Mouse (Mus musculus) lung, embryonic 14.5 days (tissue): Measurements from ENCODE around the gene D430041D05Rik. TPM values are rescaled to one million over a fixed set of nuclear protein-coding genes. Genes with fewer than 3 reads are reported as not detected.

ENCODE experiments used
- ATAC-seq: fragments of 200-750 bp; cut with Nextera tagmentation; 2 replicates; pipeline ENCODE4 v1.8.0; 2017; ENCODE audit warnings: mild to moderate bottlenecking, moderate TSS enrichment, moderate library complexity; ENCODE audit not compliant: insufficient read depth
- DNase-seq: peaks from one replicate; pipeline ENCODE4 v3.0.0-alpha.2; 2015
- H3K27ac ChIP-seq: fragments of 300-500 bp; sonication (generic); 2 replicates; pipeline ENCODE4 v1.5.1; 2014; ENCODE audit warnings: low read depth, mild to moderate bottlenecking, moderate library complexity
- H3K27me3 ChIP-seq: fragments of 300-500 bp; sonication (generic); 2 replicates; pipeline ENCODE4 v1.6.1; 2014; ENCODE audit warnings: low read length, control low read depth; ENCODE audit not compliant: insufficient read depth
- H3K36me3 ChIP-seq: fragments of 300-500 bp; sonication (generic); 2 replicates; pipeline ENCODE4 v1.6.1; 2014; ENCODE audit warnings: control low read depth; ENCODE audit not compliant: insufficient read depth
- H3K4me1 ChIP-seq: fragments of 300-500 bp; sonication (generic); 2 replicates; pipeline ENCODE4 v1.6.1; 2014; ENCODE audit warnings: antibody characterized with exemption, control low read depth; ENCODE audit not compliant: insufficient read depth
- H3K4me2 ChIP-seq: fragments of 300-500 bp; sonication (generic); 2 replicates; pipeline ENCODE4 v1.6.1; 2014; ENCODE audit warnings: mild to moderate bottlenecking
- H3K4me3 ChIP-seq: fragments of 300-500 bp; sonication (generic); 2 replicates; pipeline ENCODE4 v1.5.1; 2014; ENCODE audit warnings: low read depth, low read length
- H3K9ac ChIP-seq: fragments of 300-500 bp; sonication (generic); 2 replicates; pipeline ENCODE4 v1.6.1; 2014
- H3K9me3 ChIP-seq: fragments of 300-500 bp; sonication (generic); 2 replicates; pipeline ENCODE4 v1.6.1; 2016; ENCODE audit warnings: low read depth, low read length, control low read depth
- CTCF ChIP-seq: IDR thresholded peaks from 2 replicates; pipeline ENCODE4 v1.5.1; 2016; ENCODE audit warnings: antibody characterized with exemption, low read depth
- WGBS: fragments of 180-500 bp; shearing (Covaris S2); extraction: QIAGEN DNeasy Blood & Tissue Kit; methylation state at CpG from one replicate; pipeline ENCODE4 v1.1.7; 2014; 5-methylcytosine and 5-hydroxymethylcytosine counted together
- polyA plus RNA-seq: library from polyadenylated mRNA; unstranded; fragments of >200 nt; fragmentation: Nextera tagmentation; extraction: Ambion mirVana; gene quantifications from 2 replicates; pipeline ENCODE4 v1.2.1, GENCODE M21; 2014

D430041D05Rik gene
- polyA plus RNA-seq, 1 experiment from 2014 or later = 1.3 TPM

DNA sequence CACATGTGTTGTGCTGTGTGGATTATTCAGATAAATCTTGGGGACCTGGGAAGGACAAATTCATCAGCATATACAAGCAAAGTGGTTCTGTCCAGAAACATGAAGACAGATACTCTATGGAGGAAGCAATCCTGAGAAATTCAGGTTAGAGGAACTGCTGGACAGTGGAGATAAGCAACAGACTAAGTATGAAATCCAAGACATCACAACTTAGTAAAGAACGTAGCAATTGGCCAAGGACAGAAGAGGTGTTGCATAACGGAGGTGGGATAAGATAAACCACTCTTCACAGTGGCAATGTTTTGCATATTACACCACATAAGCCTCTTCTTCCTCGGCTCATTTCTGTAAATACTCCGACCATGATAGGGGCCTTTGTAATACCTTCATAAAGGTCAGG, 10.0 kb upstream of the D430041D05Rik start:
- Histone ChIP-seq H3K27me3 (no peaks in the 10 kb centered on the region), H3K9ac (no peak overlapping the region), H3K27ac (no peak overlapping the region), H3K4me1 (no peaks in the 10 kb centered on the region), H3K4me3 (no peak overlapping the region), H3K4me2 (no peak overlapping the region), H3K36me3 (no peaks in the 10 kb centered on the region), H3K9me3 (no peaks in the 10 kb centered on the region)
- ATAC-seq (no peak), DNase-seq (no peak)
- WGBS = 58% methylated on average over 4 of the region's 4 CpGs
- TF ChIP-seq CTCF = no peak

DNA sequence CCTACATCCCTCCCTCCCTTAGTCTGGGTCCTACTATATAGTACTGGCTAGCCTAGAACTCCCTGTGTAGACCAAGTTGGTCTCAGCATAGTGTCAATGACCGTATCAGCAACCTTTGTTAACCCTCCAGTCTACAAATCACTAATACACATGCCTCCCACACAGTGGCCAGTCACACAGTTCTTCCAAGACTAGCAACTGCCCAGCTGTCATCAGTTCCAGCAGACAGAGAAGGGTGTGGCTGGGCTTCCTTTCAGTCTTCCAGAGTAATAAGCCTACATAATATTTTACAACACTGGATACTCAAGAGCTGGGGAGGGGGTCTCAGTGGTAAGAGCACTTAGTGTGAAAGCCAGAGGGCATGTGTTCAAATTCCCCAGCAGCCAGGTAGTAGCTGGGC, 9.2 kb upstream of the D430041D05Rik start:
- DNase-seq (no peak), ATAC-seq (no peak)
- Histone ChIP-seq H3K4me1 (no peaks in the 10 kb centered on the region), H3K36me3 (no peaks in the 10 kb centered on the region), H3K9me3 (no peaks in the 10 kb centered on the region), H3K4me3 (no peak overlapping the region), H3K27ac (no peak overlapping the region), H3K9ac (no peak overlapping the region), H3K4me2 (no peak overlapping the region), H3K27me3 (no peaks in the 10 kb centered on the region)
- no peak for TF ChIP-seq CTCF
- 79% methylated on average over 1 of the region's 1 CpGs for WGBS

DNA sequence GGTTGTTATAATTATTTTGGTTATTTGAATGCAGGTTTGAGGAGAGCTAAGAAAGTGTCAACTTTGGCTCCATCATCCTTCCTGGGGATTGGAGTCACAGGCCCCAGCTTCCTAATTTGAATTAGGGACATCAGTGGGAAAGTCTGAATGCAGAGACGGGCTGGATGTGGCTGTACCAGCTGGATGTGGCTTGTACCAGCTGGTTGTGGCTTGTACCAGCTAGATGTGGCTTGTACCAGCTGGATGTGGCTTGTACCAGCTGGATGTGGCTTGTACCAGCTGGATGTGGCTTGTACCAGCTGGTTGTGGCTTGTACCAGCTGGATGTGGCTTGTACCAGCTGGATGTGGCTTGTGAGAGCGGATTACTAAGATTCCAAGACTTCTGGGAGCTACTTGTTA, 8.6 kb upstream of the D430041D05Rik start:
- no peak overlapping the region for H3K9ac ChIP-seq
- H3K4me1 ChIP-seq = no peaks in the 10 kb centered on the region
- H3K36me3 ChIP-seq = no peaks in the 10 kb centered on the region
- no peak overlapping the region for H3K27ac ChIP-seq
- H3K9me3 ChIP-seq = no peaks in the 10 kb centered on the region
- no peak overlapping the region for H3K4me3 ChIP-seq
- no peaks in the 10 kb centered on the region for H3K27me3 ChIP-seq
- DNase-seq = no peak
- 76% methylated on average over 2 of the region's 2 CpGs for WGBS
- H3K4me2 ChIP-seq = no peak overlapping the region
- no peak for ATAC-seq
- TF ChIP-seq CTCF = no peak

DNA sequence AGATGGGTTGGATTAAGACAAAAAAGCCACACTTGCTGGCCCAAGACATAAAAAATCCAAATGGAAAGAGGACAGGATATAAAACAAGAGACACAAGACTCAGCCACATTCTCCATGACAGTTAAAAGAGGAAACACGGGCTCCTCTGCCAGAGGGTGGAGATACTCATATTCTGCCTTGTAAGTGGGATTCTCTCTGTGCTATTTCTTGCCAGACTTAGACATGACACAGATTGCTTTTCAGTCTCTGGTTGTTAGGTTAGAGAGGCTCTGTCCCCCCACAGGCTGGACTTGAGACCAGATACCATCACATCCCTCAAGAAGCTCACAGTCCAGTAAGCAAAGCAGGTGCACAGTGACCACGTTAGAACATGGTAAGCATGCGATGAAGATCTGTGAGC, 2.2 kb upstream of the D430041D05Rik start:
- H3K4me1 ChIP-seq = no peaks in the 10 kb centered on the region
- DNase-seq (no peak), ATAC-seq (no peak)
- H3K9me3 ChIP-seq = no peaks in the 10 kb centered on the region
- H3K36me3 ChIP-seq = no peaks in the 10 kb centered on the region
- peaks cover 39% of the 10 kb centered on the region for H3K27me3 ChIP-seq
- WGBS = 78% methylated on average over 3 of the region's 3 CpGs
- H3K4me3 ChIP-seq = no peak overlapping the region
- H3K27ac ChIP-seq = no peak overlapping the region
- H3K9ac ChIP-seq = no peak overlapping the region
- TF ChIP-seq CTCF = no peak
- H3K4me2 ChIP-seq = no peak overlapping the region

DNA sequence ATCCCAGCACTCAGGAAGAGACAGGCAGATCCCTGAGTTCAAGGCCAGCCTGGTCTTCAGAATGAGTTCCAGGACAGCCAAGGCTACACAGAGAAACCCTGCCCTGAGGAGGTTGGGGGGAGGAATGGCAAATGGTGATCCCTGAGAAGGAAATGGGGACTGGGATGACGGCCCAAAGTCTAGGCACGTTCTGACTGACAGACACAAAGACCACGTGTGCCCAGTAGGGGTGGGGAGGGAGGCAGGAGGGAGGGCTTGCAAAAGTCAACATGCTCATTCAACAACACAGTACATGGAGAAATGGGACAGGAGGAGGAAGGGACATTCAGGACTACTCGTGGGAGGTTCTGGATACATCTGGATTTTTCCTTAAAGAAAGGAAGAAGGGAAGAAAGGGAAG, 1.7 kb upstream of the D430041D05Rik start:
- no peak for TF ChIP-seq CTCF
- ATAC-seq = no peak
- no peak overlapping the region for H3K9ac ChIP-seq
- H3K36me3 ChIP-seq = no peaks in the 10 kb centered on the region
- no peak for DNase-seq
- H3K27me3 ChIP-seq = peaks cover 39% of the 10 kb centered on the region
- WGBS = 22% methylated on average over 4 of the region's 4 CpGs
- H3K4me1 ChIP-seq = no peaks in the 10 kb centered on the region
- H3K4me2 ChIP-seq = no peak overlapping the region
- no peak overlapping the region for H3K27ac ChIP-seq
- no peak overlapping the region for H3K4me3 ChIP-seq
- H3K9me3 ChIP-seq = no peaks in the 10 kb centered on the region

DNA sequence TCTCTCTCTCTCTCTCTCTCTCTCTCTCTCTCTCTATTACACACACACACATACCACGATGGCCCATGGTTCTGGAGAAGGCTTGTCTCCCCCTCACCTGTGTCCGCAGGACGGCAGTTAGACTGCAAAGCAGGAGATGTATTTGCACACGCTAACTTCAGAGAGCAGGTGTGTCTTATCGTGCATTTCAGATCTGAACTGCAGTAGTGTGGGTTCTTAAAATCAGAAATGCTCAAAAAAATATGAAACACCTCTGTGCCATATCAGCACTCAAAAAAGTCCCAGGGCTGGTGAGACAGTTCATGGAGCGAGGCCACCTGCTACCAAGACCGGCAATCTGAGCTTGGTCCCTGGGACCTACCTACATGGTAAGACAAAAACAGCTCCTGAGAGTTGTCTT, 993 bp upstream of the D430041D05Rik start:
- Histone ChIP-seq H3K9ac (no peak overlapping the region), H3K4me2 (no peak overlapping the region), H3K27me3 (peaks cover 45% of the 10 kb centered on the region), H3K36me3 (no peaks in the 10 kb centered on the region), H3K27ac (no peak overlapping the region), H3K4me1 (no peaks in the 10 kb centered on the region), H3K9me3 (no peaks in the 10 kb centered on the region), H3K4me3 (no peak overlapping the region)
- TF ChIP-seq CTCF = no peak
- ATAC-seq (no peak), DNase-seq (no peak)
- 82% methylated on average over 7 of the region's 7 CpGs for WGBS

DNA sequence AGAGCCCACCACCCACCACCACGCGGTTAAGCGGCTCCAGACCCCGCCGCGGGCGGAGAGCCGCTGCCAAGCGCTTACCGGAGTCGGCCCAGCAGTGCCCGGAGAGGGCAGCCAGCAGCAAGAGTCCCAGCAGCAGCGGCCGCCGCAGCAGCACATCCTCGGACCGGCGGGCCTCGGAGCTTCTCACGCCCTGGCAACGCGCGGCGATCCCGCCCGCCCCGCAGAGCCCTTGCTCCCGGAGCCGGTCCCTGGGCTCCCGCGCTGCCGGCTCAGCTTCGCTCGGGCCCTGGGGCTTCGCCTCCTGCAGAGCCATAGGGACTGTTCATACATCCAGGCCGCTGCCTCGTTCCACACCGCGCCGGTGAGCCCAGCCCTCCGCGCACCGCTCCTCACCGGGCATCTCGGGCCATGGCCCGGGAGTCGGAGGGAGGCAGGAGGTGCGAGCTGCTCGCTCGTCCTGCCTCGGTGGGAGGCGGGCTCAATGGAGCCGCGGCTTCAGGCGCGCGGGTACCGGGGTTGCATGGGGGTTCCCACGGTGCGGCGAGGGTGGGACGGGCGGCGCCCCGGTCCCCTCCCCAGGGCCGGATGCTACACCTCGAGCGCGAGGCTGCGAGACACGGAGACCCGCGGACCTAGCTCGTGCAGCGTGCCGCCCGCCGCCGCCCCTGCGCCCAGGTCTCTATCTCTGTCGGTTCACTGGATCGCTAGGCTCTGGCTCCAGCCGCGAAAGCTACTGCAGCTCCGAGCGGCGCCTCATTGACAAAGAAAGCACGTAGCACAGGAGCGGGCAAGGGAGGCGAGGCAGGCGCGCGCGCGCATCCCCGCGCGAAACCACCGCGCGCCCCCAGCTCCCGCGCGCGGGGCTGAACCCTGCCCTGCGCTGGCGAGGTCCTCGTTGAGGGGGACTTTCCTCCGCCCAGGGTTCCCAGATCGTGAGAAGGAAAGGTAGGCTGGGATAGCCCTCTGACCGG, 677 bp downstream of the D430041D05Rik start:
- H3K36me3 ChIP-seq = no peaks in the 10 kb centered on the region
- H3K4me3 ChIP-seq = peak overlapping the region; percentile 63
- no peak overlapping the region for H3K27ac ChIP-seq
- under 1% methylated on average over 111 of the region's 111 CpGs for WGBS
- ATAC-seq = peak; percentile 62
- H3K9me3 ChIP-seq = no peaks in the 10 kb centered on the region
- peak; percentile 66 for DNase-seq
- H3K4me2 ChIP-seq = peak overlapping the region; percentile 100
- H3K9ac ChIP-seq = peak overlapping the region; percentile 56
- no peak for TF ChIP-seq CTCF
- peaks cover 45% of the 10 kb centered on the region for H3K27me3 ChIP-seq
- H3K4me1 ChIP-seq = no peaks in the 10 kb centered on the region
